Mouse (Mus musculus) heart, embryonic 15.5 days (tissue): ENCODE results near the gene Nae1. TPM values are rescaled to one million over a fixed set of nuclear protein-coding genes. Genes with fewer than 3 reads are reported as not detected.

Experiments
- ATAC-seq: fragments of 200-750 bp; cut with Nextera tagmentation; replicated peaks from 2 replicates; pipeline ENCODE4 v1.8.0; 2017; ENCODE audit warnings: low read depth, moderate TSS enrichment; ENCODE audit not compliant: insufficient number of reproducible peaks, insufficient read depth, low FRiP score
- H3K27ac ChIP-seq: fragments of 300-500 bp; sonication (generic); 2 replicates; pipeline ENCODE4 v1.5.1; 2015; ENCODE audit warnings: mild to moderate bottlenecking, inconsistent platforms
- H3K27me3 ChIP-seq: fragments of 300-500 bp; sonication (generic); 2 replicates; pipeline ENCODE4 v1.6.1; 2015; ENCODE audit warnings: inconsistent platforms
- H3K36me3 ChIP-seq: fragments of 300-500 bp; sonication (generic); 2 replicates; pipeline ENCODE4 v1.6.1; 2015; ENCODE audit warnings: mild to moderate bottlenecking, inconsistent platforms
- H3K4me1 ChIP-seq: fragments of 300-500 bp; sonication (generic); replicated peaks from 2 replicates; pipeline ENCODE4 v1.6.1; 2015; ENCODE audit warnings: inconsistent platforms
- H3K4me2 ChIP-seq: fragments of 300-500 bp; sonication (generic); 2 replicates; pipeline ENCODE4 v1.6.1; 2015; ENCODE audit warnings: inconsistent platforms, mild to moderate bottlenecking, moderate library complexity
- H3K4me3 ChIP-seq: fragments of 300-500 bp; sonication (generic); 2 replicates; pipeline ENCODE4 v1.5.1; 2015; ENCODE audit warnings: mild to moderate bottlenecking, inconsistent platforms
- H3K9ac ChIP-seq: fragments of 300-500 bp; sonication (generic); 2 replicates; pipeline ENCODE4 v1.6.1; 2015; ENCODE audit warnings: mild to moderate bottlenecking, inconsistent platforms
- H3K9me3 ChIP-seq: fragments of 300-500 bp; sonication (generic); replicated peaks from 2 replicates; pipeline ENCODE4 v1.6.1; 2016; ENCODE audit warnings: inconsistent platforms
- WGBS: fragments of 180-500 bp; shearing (Covaris S2); methylation state at CpG from one replicate; pipeline ENCODE4 v1.1.7; 2015; ENCODE audit warnings: mixed read lengths; 5-methylcytosine and 5-hydroxymethylcytosine counted together
- polyA plus RNA-seq: library from polyadenylated mRNA; unstranded; fragments of >200 nt; fragmentation: Nextera tagmentation; extraction: Ambion mirVana; gene quantifications from 2 replicates; pipeline ENCODE4 v1.2.1, GENCODE M21; 2015

Gene Nae1
- polyA plus RNA-seq, 1 experiment from 2014 or later, result 64.4 TPM

DNA sequence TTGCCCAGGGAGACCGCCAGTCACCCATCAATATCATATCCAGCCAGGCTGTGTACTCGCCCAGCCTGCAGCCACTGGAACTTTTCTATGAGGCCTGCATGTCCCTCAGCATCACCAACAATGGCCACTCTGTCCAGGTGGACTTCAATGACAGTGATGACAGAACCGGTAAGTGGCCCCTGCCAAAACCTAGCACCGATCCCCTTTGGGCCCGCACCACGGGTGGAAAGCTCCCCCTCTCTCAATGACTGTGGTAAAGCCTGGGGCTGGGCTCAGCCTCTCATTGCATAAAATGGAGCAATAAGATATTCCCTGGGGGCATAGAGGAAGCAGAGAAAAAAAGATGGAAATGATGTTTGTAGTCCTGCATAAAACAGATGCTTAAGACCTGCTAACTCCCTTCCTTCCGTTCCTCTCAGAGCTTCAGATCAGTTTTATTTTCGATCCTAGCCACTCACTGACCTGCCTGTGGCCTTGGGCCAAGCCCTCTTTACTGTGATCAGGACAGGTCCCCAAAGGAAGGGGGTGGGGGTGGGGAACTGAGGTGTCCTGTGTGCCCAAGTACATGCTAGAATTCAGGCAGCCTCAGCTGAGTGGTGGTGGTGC lies 9.1 kb upstream of the Nae1 start:
- ATAC-seq, result no peak
- H3K27me3 ChIP-seq, result peaks cover 53% of the 10 kb centered on the region
- H3K36me3 ChIP-seq, result no peaks in the 10 kb centered on the region
- WGBS, result 78% methylated on average over 8 of the region's 8 CpGs
- H3K9ac ChIP-seq, result no peak overlapping the region
- H3K4me2 ChIP-seq, result no peak overlapping the region
- peaks cover 20% of the 10 kb centered on the region for H3K4me1 ChIP-seq
- H3K9me3 ChIP-seq, result no peaks in the 10 kb centered on the region
- no peak overlapping the region for H3K4me3 ChIP-seq
- no peak overlapping the region for H3K27ac ChIP-seq

DNA sequence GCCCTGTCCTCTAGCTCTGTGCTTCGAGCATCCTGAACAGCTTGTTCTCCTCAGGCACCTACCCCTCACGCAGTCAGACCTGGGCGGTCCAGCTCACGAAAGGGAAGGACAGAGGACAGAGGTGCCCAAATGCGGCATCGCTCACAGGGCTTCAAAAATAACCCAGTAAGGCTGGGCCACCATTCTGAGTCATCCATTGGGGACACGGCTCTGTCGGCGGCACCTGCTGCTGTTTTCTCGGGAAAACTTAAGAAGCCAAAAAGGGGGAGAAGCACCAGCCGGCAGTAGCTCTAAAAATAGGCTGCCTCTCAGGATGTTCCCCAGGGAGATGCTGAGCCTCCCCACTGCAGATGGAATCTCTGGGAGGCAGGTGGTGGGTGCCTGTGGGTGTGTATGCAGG lies 7.7 kb upstream of the Nae1 start:
- peak overlapping the region; percentile 99 for H3K4me2 ChIP-seq

DNA sequence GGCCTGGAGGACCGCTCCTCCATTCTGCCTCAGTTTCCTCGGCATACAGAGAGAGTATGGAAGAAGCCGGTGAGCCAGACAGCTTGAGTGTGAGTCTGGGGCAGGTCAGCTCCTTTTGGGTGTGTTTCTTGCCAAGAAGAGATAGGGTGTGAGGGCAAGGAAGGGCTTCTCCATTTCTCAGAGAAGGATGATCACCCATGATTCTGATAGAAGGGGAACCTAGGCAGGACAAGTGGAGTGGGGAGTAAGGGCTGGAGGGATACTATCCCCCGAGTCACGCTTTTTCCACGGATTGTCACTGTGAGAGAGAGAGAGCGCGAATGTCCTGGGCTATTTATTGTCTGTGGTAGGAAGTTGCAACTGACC lies 7.1 kb upstream of the Nae1 start:
- H3K4me3 ChIP-seq, result peak overlapping the region; percentile 58
- peaks cover 20% of the 10 kb centered on the region for H3K4me1 ChIP-seq
- ATAC-seq, result no peak
- peak overlapping the region; percentile 99 for H3K4me2 ChIP-seq
- no peak overlapping the region for H3K27ac ChIP-seq
- no peaks in the 10 kb centered on the region for H3K36me3 ChIP-seq
- H3K27me3 ChIP-seq, result peaks cover 57% of the 10 kb centered on the region
- 13% methylated on average over 8 of the region's 8 CpGs for WGBS
- no peak overlapping the region for H3K9ac ChIP-seq
- H3K9me3 ChIP-seq, result no peaks in the 10 kb centered on the region

More for the DNA sequence above, 7.7 kb upstream of the Nae1 start:
- peaks cover 20% of the 10 kb centered on the region for H3K4me1 ChIP-seq
- no peak overlapping the region for H3K9ac ChIP-seq
- H3K36me3 ChIP-seq, result no peaks in the 10 kb centered on the region
- no peak overlapping the region for H3K27ac ChIP-seq
- peak overlapping the region; percentile 58 for H3K4me3 ChIP-seq
- H3K9me3 ChIP-seq, result no peaks in the 10 kb centered on the region
- 9% methylated on average over 11 of the region's 11 CpGs for WGBS
- ATAC-seq, result no peak
- peaks cover 57% of the 10 kb centered on the region for H3K27me3 ChIP-seq

- H3K4me1 ChIP-seq, result peaks cover 20% of the 10 kb centered on the region
- H3K27ac ChIP-seq, result no peak overlapping the region
- H3K9ac ChIP-seq, result peak overlapping the region; percentile 45
- peaks cover 57% of the 10 kb centered on the region for H3K27me3 ChIP-seq
- H3K4me3 ChIP-seq, result peak overlapping the region; percentile 58
- peak; percentile 28; the same call in 1 of the 2 replicates for ATAC-seq
- peak overlapping the region; percentile 99 for H3K4me2 ChIP-seq
- under 1% methylated on average over 76 of the region's 76 CpGs for WGBS
- no peaks in the 10 kb centered on the region for H3K9me3 ChIP-seq
- no peaks in the 10 kb centered on the region for H3K36me3 ChIP-seq
These were observed 6.5 kb upstream of the Nae1 start for GRCm38 (mm10) chr8:104540710-104541514.

GRCm38 (mm10) chr8:104540238-104540637 lies 5.8 kb upstream of the Nae1 start:
- WGBS, result 42% methylated on average over 7 of the region's 7 CpGs
- no peak overlapping the region for H3K9ac ChIP-seq
- peaks cover 57% of the 10 kb centered on the region for H3K27me3 ChIP-seq
- peak overlapping the region; percentile 99 for H3K4me2 ChIP-seq
- peaks cover 25% of the 10 kb centered on the region for H3K4me1 ChIP-seq
- no peaks in the 10 kb centered on the region for H3K36me3 ChIP-seq
- H3K27ac ChIP-seq, result no peak overlapping the region
- H3K4me3 ChIP-seq, result peak overlapping the region; percentile 58
- H3K9me3 ChIP-seq, result no peaks in the 10 kb centered on the region
- ATAC-seq, result no peak

DNA sequence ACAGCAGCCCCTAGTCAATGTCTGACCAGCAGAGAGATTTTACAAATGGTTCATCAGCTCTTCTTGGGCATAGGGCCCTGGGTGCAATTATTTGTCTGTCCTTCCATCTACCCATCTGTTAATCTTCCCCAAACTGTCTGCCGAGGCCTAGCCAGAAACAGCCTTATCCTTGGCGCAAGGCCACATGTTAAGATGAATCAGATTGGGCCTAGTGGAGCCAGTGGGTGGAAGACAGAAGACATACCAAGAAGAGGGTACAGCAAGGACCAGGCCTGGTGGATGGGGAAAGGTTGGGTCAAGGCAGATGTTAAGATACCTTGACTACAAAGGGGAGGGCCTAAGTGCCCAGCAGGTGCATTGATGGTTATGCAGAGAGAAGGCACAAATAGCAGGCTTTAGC lies 5.1 kb upstream of the Nae1 start:
- no peak for ATAC-seq
- Histone ChIP-seq H3K4me2 (no peak overlapping the region), H3K4me3 (no peak overlapping the region), H3K27me3 (peaks cover 57% of the 10 kb centered on the region), H3K4me1 (peaks cover 31% of the 10 kb centered on the region), H3K27ac (no peak overlapping the region), H3K36me3 (no peaks in the 10 kb centered on the region), H3K9me3 (no peaks in the 10 kb centered on the region), H3K9ac (no peak overlapping the region)
- WGBS, result 83% methylated on average over 2 of the region's 2 CpGs

DNA sequence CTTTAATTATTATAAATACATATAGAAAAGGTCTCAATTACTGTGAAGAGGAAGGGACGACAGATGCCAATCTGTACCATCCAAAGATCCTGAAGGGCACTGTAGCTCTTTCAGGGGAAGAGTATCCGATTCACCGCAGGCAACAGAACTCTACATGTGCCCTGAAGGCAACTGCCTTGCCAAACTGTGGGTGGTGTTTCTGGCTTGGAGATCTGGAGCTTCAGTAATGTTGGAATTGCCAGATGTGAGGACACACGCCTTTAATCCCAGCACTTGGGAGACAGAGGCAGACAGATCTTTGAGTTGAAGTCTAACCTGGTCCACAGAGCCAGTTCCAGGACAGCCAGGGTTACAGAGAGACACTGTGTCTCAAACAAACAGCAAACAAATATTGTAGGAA lies 4.5 kb upstream of the Nae1 start:
- no peak overlapping the region for H3K9ac ChIP-seq
- no peak overlapping the region for H3K27ac ChIP-seq
- H3K9me3 ChIP-seq, result no peaks in the 10 kb centered on the region
- ATAC-seq, result no peak
- WGBS, result 89% methylated on average over 4 of the region's 4 CpGs
- H3K27me3 ChIP-seq, result peaks cover 54% of the 10 kb centered on the region
- no peak overlapping the region for H3K4me3 ChIP-seq
- H3K4me2 ChIP-seq, result no peak overlapping the region
- H3K4me1 ChIP-seq, result peaks cover 31% of the 10 kb centered on the region
- H3K36me3 ChIP-seq, result no peaks in the 10 kb centered on the region

GRCm38 (mm10) chr8:104536028-104536427 lies 1.6 kb upstream of the Nae1 start:
- Histone ChIP-seq H3K36me3 (no peaks in the 10 kb centered on the region), H3K27me3 (peaks cover 27% of the 10 kb centered on the region), H3K4me3 (no peak overlapping the region; the same call in 1 of the 2 replicates), H3K9ac (no peak overlapping the region), H3K4me2 (peak overlapping the region; percentile 90), H3K27ac (no peak overlapping the region), H3K4me1 (peaks cover 25% of the 10 kb centered on the region), H3K9me3 (no peaks in the 10 kb centered on the region)
- ATAC-seq, result no peak
- WGBS, result 85% methylated on average over 4 of the region's 4 CpGs

DNA sequence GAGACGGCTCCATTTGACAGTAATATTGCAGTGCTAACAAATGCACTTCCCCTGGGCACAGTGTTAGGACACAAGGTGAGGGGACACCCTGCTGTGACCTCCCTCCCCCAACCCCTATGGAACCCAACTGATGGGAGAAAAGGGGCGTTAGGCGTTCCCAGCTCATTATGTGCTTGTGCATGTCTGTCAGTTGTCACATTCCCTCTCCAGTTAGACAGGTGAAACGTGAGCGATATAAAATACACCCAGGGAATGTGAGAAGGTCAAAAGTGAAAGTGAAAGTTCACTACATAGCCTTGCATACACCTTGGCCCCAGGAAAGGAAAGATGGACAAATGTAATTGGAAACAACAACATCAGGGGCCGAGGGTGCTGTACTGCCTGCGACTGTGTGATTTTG lies 941 bp upstream of the Nae1 start:
- Histone ChIP-seq H3K27me3 (peaks cover 20% of the 10 kb centered on the region), H3K4me3 (peak overlapping the region; percentile 97), H3K36me3 (no peaks in the 10 kb centered on the region), H3K9ac (peak overlapping the region; percentile 99), H3K4me1 (peaks cover 18% of the 10 kb centered on the region), H3K4me2 (peak overlapping the region; percentile 90), H3K27ac (no peak overlapping the region), H3K9me3 (no peaks in the 10 kb centered on the region)
- no peak for ATAC-seq
- 26% methylated on average over 7 of the region's 7 CpGs for WGBS

GRCm38 (mm10) chr8:104534779-104535141 lies 323 bp upstream of the Nae1 start:
- Histone ChIP-seq H3K4me1 (peaks cover 18% of the 10 kb centered on the region), H3K27ac (0 out of 2 replicates have a peak overlapping the region, but pooled peaks have one; percentile 24), H3K9me3 (no peaks in the 10 kb centered on the region), H3K36me3 (peaks cover 6% of the 10 kb centered on the region; the same call in 1 of the 2 replicates), H3K4me3 (peak overlapping the region; percentile 97), H3K27me3 (peaks cover 14% of the 10 kb centered on the region), H3K9ac (peak overlapping the region; percentile 99), H3K4me2 (peak overlapping the region; percentile 90)
- ATAC-seq, result peak; percentile 60
- 4% methylated on average over 9 of the region's 9 CpGs for WGBS

- peaks cover 13% of the 10 kb centered on the region; the same call in 1 of the 2 replicates for H3K36me3 ChIP-seq
- WGBS, result 24% methylated on average over 7 of the region's 7 CpGs
These were observed 886 bp downstream of the Nae1 start for GRCm38 (mm10) chr8:104533551-104533950.

More at GRCm38 (mm10) chr8:104533551-104533950, 886 bp downstream of the Nae1 start:
- Histone ChIP-seq H3K9ac (peak overlapping the region; percentile 99), H3K4me2 (peak overlapping the region; percentile 90), H3K9me3 (no peaks in the 10 kb centered on the region), H3K27ac (peak overlapping the region; percentile 85; the same call in 1 of the 2 replicates), H3K4me1 (peaks cover 18% of the 10 kb centered on the region), H3K27me3 (0 out of 2 replicates have a peak, but pooled peaks cover 4% of the 10 kb centered on the region), H3K4me3 (peak overlapping the region; percentile 97)
- no peak for ATAC-seq
